Mouse (Mus musculus): ENCODE measurements at regions not wholly inside any gene's neighbourhood (a gene's known extent, or its start where the extent isn't known, plus 50 kb on each side); places are given as distances from the start of the nearest gene placed in this dataset.

GRCm38 (mm10) chr13:37704475-37704874 lies 73.7 kb upstream of the Rreb1 start:
- TF ChIP-seq CTCF (IDR thresholded peaks at IDR 0.05; ENCODE audit: low read depth) = no peak
- DNase-seq (no peak), ATAC-seq (ENCODE audit: insufficient read depth) (no peak)
- H3K4me1 ChIP-seq (ENCODE audit: insufficient read depth) = no peaks in the 10 kb centered on the region
- H3K4me3 ChIP-seq (ENCODE audit: low read depth, low read length) = no peak overlapping the region
- no peaks in the 10 kb centered on the region for H3K36me3 ChIP-seq (ENCODE audit: insufficient read depth)
- H3K9me3 ChIP-seq (ENCODE audit: low read depth, low read length) = no peaks in the 10 kb centered on the region
- H3K27ac ChIP-seq (ENCODE audit: low read depth) = no peak overlapping the region
- WGBS = 58% methylated on average over 1 of the region's 1 CpGs
- no peaks in the 10 kb centered on the region for H3K27me3 ChIP-seq (ENCODE audit: insufficient read depth, low read length)
- H3K4me2 ChIP-seq = no peak overlapping the region
- no peak overlapping the region for H3K9ac ChIP-seq

GRCm38 (mm10) chr13:37705482-37705881 lies 72.7 kb upstream of the Rreb1 start:
- TF ChIP-seq CTCF (IDR thresholded peaks at IDR 0.05; ENCODE audit: low read depth) = no peak
- Histone ChIP-seq H3K4me2 (no peak overlapping the region), H3K27me3 (ENCODE audit: insufficient read depth, low read length) (no peaks in the 10 kb centered on the region), H3K9ac (no peak overlapping the region), H3K27ac (ENCODE audit: low read depth) (no peak overlapping the region), H3K4me3 (ENCODE audit: low read depth, low read length) (no peak overlapping the region), H3K4me1 (ENCODE audit: insufficient read depth) (no peaks in the 10 kb centered on the region), H3K9me3 (ENCODE audit: low read depth, low read length) (no peaks in the 10 kb centered on the region), H3K36me3 (ENCODE audit: insufficient read depth) (no peaks in the 10 kb centered on the region)
- 80% methylated on average over 2 of the region's 2 CpGs for WGBS
- no peak for DNase-seq
- no peak for ATAC-seq (ENCODE audit: insufficient read depth)

- H3K9me3 ChIP-seq (ENCODE audit: low read depth, low read length) = no peaks in the 10 kb centered on the region
- no peak overlapping the region for H3K4me2 ChIP-seq
- DNase-seq (peak; percentile 23), ATAC-seq (ENCODE audit: insufficient read depth) (no peak)
- no peaks in the 10 kb centered on the region for H3K36me3 ChIP-seq (ENCODE audit: insufficient read depth)
- H3K9ac ChIP-seq = no peak overlapping the region
- TF ChIP-seq CTCF (IDR thresholded peaks at IDR 0.05; ENCODE audit: low read depth) = no peak
- no peak overlapping the region for H3K4me3 ChIP-seq (ENCODE audit: low read depth, low read length)
- H3K4me1 ChIP-seq (ENCODE audit: insufficient read depth) = no peaks in the 10 kb centered on the region
- WGBS = 72% methylated on average over 5 of the region's 5 CpGs
- H3K27ac ChIP-seq (ENCODE audit: low read depth) = no peak overlapping the region
- no peaks in the 10 kb centered on the region for H3K27me3 ChIP-seq (ENCODE audit: insufficient read depth, low read length)
Measured at GRCm38 (mm10) chr13:37710913-37711312, 67.3 kb upstream of the Rreb1 start.

- H3K27me3 ChIP-seq (ENCODE audit: insufficient read depth, low read length) = no peaks in the 10 kb centered on the region
- H3K27ac ChIP-seq (ENCODE audit: low read depth) = no peak overlapping the region
- no peaks in the 10 kb centered on the region for H3K4me1 ChIP-seq (ENCODE audit: insufficient read depth)
- no peak overlapping the region for H3K4me3 ChIP-seq (ENCODE audit: low read depth, low read length)
- DNase-seq (no peak), ATAC-seq (ENCODE audit: insufficient read depth) (no peak)
- 67% methylated on average over 4 of the region's 4 CpGs for WGBS
- no peak overlapping the region for H3K9ac ChIP-seq
- no peaks in the 10 kb centered on the region for H3K9me3 ChIP-seq (ENCODE audit: low read depth, low read length)
- no peaks in the 10 kb centered on the region for H3K36me3 ChIP-seq (ENCODE audit: insufficient read depth)
- TF ChIP-seq CTCF (IDR thresholded peaks at IDR 0.05; ENCODE audit: low read depth) = no peak
- no peak overlapping the region for H3K4me2 ChIP-seq
Measured at GRCm38 (mm10) chr13:37712908-37713496, 65.2 kb upstream of the Rreb1 start.

- Histone ChIP-seq H3K27ac (ENCODE audit: low read depth) (no peak overlapping the region), H3K27me3 (ENCODE audit: insufficient read depth, low read length) (no peaks in the 10 kb centered on the region), H3K36me3 (ENCODE audit: insufficient read depth) (no peaks in the 10 kb centered on the region), H3K4me2 (no peak overlapping the region), H3K9me3 (ENCODE audit: low read depth, low read length) (no peaks in the 10 kb centered on the region), H3K4me1 (ENCODE audit: insufficient read depth) (no peaks in the 10 kb centered on the region), H3K4me3 (ENCODE audit: low read depth, low read length) (no peak overlapping the region), H3K9ac (no peak overlapping the region)
- no peak for TF ChIP-seq CTCF (IDR thresholded peaks at IDR 0.05; ENCODE audit: low read depth)
- WGBS = 34% methylated on average over 9 of the region's 9 CpGs
- DNase-seq = no peak
- no peak for ATAC-seq (ENCODE audit: insufficient read depth)
Measured at GRCm38 (mm10) chr13:37715058-37715712, 63.0 kb upstream of the Rreb1 start.

- 61% methylated on average over 15 of the region's 15 CpGs for WGBS
- DNase-seq (no peak), ATAC-seq (ENCODE audit: insufficient read depth) (no peak)
- Histone ChIP-seq H3K9me3 (ENCODE audit: low read depth, low read length) (no peaks in the 10 kb centered on the region), H3K4me2 (no peak overlapping the region), H3K4me3 (ENCODE audit: low read depth, low read length) (no peak overlapping the region), H3K36me3 (ENCODE audit: insufficient read depth) (no peaks in the 10 kb centered on the region), H3K4me1 (ENCODE audit: insufficient read depth) (no peaks in the 10 kb centered on the region), H3K9ac (no peak overlapping the region), H3K27me3 (ENCODE audit: insufficient read depth, low read length) (no peaks in the 10 kb centered on the region), H3K27ac (ENCODE audit: low read depth) (no peak overlapping the region)
- no peak for TF ChIP-seq CTCF (IDR thresholded peaks at IDR 0.05; ENCODE audit: low read depth)
Measured at GRCm38 (mm10) chr13:37715770-37716693, 62.2 kb upstream of the Rreb1 start.

- Histone ChIP-seq H3K27me3 (ENCODE audit: insufficient read depth, low read length) (no peaks in the 10 kb centered on the region), H3K4me1 (ENCODE audit: insufficient read depth) (no peaks in the 10 kb centered on the region), H3K9ac (no peak overlapping the region), H3K4me3 (ENCODE audit: low read depth, low read length) (no peak overlapping the region), H3K36me3 (ENCODE audit: insufficient read depth) (no peaks in the 10 kb centered on the region), H3K9me3 (ENCODE audit: low read depth, low read length) (no peaks in the 10 kb centered on the region), H3K4me2 (no peak overlapping the region), H3K27ac (ENCODE audit: low read depth) (no peak overlapping the region)
- DNase-seq (no peak), ATAC-seq (ENCODE audit: insufficient read depth) (no peak)
- TF ChIP-seq CTCF (IDR thresholded peaks at IDR 0.05; ENCODE audit: low read depth) = no peak
- 59% methylated on average over 1 of the region's 1 CpGs for WGBS
Measured at GRCm38 (mm10) chr13:37717793-37718192, 60.4 kb upstream of the Rreb1 start.
